Mouse (Mus musculus) spleen, postnatal 14 days (tissue): Measurements from ENCODE around the gene Ttll13.
A peak's percentile ranks its signal among the peaks of the same experiment; 100 is the strongest.

Experiments
- DNase-seq, 2 experiments: peaks; one replicate each; pipeline ENCODE4 v3.0.0; 2021 to 2022; ENCODE audit warnings: low spot score in 2 of 2

The Ttll13 gene

DNA sequence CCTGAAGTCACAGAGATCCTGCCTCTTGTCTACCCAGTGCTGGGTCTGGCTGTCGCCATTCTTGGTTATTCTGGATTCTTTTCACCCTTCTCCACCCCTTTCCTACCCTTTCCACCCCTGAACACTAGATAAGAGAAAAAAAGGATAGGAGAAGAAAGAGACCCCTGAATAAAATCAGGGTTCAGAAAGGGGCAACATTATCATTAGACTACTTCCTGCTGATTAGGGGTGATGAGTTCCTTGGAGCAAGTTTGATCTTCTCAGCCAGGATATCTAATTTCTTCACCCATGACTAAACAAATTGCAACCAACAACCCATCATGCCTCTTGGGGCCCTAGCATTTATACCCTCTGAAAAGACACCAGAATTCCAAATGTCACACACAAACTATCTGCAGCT, 21.6 kb downstream of the Ttll13 start:
- DNase-seq, result no peak

DNA sequence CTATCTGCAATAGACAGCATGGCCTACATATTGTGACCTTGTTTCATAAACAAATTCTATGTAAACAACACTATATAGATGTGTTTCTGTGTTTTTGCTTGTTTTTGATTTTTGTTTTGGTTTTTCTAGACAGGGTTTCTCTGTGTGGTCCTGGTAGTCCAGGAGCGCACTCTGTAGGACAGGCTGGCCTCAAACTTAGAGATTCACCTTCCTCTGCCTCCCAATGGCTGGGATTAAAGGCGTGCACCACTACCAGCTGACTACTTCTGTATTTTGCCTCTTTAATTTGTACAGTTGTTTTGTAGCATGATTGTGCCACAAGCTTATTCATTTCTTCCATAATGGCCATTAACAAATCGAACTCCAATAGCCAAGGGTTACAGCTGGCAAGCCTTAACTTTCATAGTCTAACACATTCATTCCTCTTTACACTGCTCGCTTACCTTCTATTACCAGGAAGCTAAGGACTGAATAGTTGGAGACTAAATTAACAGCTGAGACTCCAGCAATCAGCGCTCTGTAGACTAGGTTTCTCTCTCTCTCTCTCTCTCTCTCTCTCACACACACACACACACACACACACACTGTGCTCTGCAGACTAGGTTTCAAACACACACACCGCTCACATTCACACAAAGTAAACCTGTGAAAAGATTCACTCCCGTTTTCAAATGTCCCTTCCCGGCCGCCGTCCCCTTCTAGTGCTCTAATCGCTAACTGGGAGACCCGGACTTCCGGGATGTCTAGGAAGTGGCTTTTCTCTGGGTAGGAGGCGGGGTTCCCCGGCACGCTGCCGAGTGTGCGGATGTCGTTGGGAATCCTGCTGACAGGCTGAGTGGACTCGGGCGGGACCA, 22.9 kb downstream of the Ttll13 start, which contains the start of gene Vps33b:
Gene Vps33b, plus strand, starts transcription at position 753 of the 854 bp plus-strand sequence.
- peak; percentile 90 for DNase-seq

DNA sequence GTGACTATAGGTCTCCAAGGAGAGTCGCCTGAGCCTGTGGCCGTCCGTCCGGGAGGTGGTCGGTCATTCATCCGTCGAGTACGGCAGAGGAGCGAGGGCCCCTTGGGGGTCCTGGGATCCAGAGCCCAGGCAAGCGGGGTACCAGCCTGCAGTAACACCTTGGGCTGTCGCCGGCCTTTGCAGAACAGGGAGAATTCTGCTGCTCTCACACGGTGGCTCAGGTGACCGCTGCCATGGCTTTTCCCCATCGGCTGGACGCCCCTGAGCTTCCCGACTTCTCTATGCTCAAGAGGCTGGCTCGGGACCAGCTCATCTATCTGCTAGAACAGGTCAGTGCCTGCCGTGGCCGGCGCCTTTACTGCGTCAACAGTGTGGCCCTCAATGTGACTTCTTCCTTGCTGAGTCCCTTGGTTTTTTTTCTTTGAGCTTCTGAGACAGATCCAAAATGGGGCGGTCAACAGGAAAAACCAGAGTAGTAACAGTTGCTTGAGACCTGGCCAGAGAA, 23.6 kb downstream of the Ttll13 start:
- no peak for DNase-seq

DNA sequence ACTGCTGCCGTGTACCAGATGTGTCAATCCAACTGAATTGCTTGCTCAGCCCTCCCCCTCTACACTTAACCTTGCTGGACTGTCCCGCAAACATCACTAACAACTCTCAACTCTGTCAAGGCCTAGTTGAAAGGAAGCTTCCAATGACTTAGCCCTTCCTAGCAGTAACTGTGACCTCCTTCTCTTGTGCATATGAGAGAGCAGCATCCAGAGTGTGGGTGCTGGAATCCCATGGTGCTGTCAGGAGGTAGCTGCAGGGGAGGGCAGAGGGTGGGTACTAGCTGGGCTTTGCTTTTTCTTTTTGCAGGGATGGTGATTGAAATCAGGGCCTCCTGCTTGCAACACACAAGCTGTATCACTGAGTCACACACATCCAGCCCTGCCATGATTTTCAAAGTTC, 27.3 kb downstream of the Ttll13 start:
- DNase-seq, result no peak

DNA sequence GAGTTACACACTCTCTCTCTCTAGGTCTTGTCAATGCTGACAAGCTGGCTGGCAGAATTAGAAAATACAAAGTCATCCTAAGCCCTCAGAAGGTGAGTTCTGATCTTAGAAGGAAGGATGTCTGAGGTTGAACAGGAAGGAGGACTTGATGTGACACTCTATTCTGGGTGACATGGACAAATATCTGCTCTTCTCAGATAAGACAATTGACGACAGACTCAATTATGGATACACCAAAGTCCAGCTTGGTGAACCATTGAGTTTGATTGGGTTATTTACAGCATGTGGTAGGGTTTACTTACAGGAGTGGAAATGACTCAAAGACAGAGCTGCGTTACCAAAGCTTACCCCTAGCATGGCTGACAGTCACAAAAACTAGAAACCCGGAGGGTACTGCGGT, 30.2 kb downstream of the Ttll13 start:
- no peak for DNase-seq

DNA sequence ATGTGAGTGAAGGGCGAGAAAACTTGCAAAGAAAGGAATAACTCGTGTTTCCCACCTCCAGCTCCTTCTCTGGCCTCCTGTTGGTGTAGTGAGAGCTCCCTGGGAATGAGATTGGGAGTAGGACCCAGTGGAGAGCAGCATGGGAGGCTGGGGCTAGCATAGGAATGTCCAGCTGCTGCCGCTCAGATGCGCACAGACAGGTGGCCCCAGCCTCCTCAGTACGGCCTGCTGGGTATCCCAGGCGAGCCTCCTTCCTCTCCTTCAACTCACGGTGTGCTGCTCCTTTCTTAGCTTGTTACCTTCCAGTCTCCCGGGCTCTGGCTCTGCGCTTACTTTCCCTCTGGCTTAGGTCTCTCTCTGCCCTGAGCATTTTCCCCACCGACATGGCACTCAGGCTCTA, 33.9 kb downstream of the Ttll13 start:
- DNase-seq, result no peak

DNA sequence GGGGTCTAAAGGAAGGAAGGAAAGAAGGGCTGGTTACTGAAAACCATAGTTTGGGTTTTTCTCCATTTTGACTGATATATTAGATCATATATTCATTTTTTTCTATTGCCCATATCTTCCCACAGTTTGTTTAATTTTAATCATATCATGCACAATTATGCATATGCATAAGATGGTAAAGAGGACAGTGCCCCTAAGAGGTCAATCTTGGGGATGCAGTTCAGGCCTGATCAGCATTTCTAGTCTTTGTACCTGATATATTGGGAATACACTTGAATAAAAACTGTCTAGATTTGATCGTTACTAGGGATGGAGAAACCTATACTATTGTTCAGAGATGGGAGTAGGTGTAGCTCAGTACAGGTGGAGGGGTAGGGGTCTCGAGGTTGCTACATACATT, 34.8 kb downstream of the Ttll13 start:
- no peak for DNase-seq

DNA sequence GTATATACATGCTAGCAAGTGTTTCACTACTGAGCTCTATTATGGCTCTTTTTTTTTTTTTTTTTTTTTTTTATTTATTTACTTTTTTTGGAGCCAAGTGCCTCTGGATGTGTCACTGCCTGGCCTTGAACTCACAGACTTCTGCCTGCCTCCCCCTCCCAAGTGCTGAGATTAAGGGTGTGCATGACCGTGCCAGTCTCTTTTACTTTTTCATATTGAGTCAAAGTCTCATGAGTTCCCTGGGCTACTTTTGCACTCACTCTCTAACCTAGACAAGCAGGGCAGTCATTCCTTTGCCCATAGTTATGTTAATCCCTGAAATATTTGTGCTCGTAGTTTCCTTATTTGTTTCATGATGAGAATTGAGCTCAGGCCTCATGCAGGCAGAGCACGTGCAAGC, 35.5 kb downstream of the Ttll13 start:
- no peak for DNase-seq

DNA sequence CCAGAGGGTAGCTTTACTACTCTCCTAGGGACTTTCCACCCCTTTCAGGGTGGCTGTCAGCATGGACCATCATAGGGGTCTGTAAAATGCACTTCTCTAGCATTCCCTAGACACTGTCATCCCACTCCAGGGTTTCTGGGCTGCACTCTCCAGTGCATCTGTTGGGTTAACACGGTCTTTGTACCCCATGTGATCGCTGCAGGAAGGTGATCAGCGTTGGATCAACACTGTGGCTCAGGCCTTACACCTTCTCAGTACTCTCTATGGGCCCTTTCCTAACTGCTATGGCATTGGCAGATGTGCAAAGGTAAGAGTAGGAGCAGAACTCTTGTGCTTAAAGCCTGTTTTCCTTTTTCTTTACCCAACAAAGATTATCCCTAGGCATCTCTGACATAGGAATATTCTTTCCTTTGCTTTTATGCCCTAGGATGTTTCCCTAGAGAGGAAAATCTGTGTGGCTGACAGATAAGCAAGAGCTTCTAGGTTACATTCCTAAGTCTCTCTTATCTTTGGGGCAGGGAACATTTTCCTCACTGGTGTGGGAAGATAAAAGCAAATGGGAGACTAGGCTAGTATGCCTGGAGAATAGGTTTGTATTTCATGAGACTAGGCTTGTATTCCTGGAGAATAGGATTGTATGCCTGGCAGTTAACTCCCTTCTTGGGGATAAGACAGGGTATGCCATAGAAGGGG, 37.2 kb downstream of the Ttll13 start:
- DNase-seq, result no peak

DNA sequence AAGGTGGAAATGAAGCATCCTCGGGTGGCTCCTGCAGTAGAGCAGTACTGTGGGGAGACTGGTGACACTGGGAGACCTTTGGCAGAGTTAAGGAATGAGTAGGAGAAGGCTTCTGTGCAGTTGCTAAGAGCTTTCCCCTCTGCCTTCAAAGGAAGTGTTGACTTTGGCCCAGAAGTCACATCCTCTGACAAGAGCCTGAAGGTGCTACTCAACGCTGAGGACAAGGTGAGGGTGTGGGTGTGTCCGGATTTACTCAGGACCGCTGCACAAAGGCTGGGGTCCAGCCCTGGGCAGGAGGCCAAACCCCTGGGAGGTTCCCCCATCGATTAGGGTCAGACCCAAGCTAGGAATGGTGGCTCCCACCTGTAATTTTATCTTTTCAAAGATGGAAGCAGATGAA, 38.2 kb downstream of the Ttll13 start:
- DNase-seq, result no peak

DNA sequence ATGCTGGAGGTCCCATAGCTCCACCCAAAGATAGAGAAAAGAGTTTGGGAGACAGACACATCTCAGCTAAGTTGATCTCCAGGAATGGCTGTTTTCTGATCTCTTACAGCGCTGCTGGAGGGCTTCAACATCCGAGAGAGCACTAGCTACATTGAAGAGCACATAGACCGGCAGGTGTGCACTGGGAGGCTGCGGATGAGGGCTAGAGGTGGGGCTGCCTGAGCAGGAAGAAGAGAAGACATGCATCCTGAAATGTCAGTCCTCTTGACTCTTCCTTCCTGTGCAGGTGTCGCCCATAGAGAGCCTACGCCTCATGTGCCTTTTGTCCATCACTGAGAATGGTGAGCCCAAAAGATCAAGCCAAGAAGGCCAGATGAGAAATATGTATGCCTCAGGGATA, 39.5 kb downstream of the Ttll13 start:
- no peak for DNase-seq

DNA sequence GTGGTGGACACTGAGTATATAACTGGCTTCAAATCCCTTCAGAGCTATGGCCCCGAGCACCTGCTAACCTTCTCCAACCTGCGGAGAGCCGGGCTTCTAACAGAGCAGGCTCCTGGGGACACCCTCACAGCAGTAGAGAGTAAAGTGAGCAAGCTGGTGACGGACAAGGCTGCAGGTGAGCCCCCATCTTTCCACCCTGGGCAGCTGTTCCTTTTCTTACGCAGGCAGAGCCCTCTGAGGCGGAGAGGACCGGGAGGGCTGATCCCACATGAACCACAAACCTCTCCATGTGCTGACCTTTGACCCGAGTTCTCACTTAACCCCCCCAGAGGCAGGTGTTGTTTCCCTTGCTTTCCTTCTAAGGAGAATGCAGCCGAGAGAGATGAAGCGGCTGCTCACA, 41.6 kb downstream of the Ttll13 start:
- no peak for DNase-seq

DNA sequence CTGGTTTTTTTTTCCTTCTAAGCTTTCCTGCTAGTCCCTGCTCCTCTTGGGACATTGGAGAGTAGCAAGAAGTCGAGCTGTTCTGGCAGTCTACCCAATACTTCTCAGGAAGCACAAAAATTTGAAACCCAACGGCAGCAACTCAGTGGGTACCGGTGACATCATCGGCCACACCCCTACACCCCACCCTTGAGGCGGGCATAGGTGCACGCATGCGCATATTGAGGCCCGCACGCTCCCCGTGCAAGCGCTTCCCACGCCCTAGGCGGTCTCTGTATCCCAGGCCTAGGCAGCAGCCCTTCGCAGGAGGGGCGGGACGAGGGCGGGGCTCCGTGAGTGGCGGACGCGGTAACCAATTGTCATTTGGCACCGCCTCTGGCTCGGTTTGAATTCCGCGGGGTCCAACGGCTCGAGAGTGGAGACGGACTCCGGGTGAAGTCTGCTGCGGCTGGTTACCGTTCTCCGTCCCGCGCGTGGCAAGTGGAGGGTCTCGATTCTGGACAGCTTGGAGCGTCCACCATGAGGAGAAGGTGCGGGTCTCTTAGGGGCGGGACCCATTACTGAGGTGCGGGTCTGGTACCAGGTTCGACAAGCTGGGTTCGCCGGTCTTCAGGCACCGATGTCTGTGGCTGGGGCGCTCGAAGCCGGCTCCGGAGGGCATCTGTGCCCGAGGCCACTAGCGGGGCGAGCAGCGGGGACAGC, 48.0 kb downstream of the Ttll13 start, which contains the start of gene Prc1:
Gene Prc1, plus strand, starts transcription at position 389 of the 702 bp plus-strand sequence.
- peak; percentile 98 to 99 for DNase-seq

DNA sequence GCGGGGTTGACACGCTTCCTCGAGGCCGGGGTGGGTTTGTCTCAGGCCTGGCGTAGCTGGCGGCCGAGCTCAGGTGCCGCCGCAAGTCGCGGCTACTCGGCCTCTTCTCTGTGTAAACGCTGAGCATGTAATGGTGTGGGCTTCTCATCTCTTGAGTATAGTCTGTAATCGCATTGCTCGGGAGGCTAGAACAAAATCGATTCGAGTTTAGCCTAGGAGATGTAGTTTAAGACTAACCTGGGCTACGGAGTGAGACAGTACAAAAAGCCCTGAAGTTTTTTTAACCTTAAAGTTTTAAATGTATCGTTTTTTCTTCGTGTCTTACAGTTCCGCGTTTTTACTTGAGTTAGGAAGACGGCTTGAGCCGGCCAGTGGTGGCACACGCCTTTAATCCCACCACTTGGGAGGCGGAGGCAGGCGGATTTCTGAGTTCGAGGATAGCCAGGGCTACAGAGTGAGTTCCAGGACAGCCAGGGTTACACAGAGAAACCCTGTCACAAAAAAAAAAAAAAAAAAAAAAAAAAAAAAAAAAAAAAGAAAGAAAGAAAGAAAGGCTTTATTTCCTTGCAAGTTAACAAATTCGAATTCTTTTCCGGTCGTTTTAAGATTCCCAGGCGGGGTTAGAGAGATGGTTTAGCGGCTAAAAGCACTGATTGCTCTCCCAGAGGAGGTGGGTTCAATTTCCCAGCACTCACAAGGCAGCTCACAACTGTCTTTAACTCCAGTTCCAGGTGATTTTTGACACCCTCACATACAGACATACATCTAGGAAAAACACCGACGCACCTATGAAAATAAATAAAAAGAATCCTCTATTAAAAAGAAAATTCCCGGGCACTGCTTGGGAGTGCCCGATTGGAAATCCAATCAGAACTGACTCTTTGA, 48.8 kb downstream of the Ttll13 start:
- no peak for DNase-seq

DNA sequence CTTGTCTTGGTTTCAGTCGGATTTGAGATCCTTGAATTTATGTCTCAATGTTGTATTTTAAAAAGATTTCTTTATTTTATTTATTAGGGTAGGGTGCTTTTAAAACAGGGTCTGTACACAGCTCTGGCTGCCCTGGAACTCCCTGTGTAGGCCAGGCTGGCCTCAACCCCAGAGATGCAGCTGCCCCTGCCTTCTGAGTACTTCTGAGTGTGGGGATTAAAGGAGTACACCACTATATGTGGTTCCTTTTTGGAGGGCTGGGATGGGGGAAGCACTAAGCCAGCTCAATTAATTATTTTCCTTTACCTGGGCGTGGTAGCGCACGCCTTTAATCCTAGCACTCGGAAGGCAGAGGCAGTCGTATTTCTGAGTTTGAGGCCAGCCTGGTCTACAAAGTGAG, 50.3 kb downstream of the Ttll13 start:
- DNase-seq, result no peak

DNA sequence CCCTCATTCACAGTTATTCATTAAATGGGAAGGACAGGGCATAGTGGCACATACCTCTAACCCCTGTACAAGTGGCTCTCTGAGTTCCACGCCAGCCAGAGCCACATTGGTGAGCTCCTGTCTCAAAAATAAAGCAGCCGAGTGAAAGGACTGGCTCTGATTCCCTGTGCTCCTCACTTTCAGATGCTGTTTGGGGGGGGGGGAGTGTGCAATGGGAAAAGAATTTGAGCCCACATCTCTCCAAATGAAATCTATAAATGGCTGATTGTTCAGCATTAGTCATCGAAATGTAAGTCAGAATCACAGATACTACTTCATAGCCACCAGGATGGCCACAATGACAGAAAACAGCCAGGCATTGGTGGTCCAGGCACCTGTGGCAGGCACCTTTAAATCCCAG, 50.9 kb downstream of the Ttll13 start:
- DNase-seq, result no peak

DNA sequence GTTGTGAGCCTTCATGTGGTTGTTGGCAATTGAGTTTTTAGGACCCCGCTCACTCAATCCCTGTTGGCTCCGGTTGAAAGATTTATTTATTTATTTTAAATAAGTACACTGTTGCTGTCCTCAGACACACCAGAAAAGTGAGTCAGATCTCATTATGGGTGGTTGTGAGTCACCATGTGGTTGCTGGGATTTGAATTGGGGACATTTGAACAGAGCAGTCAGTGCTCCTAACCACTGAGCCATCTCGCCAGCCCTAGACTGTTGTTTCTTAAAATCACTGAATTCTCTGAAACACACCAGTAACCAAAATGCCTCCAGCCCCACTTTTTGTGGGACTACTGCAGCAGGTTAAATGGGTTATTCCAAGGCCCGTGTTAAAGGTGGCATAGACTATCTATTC, 52.6 kb downstream of the Ttll13 start:
- no peak for DNase-seq

DNA sequence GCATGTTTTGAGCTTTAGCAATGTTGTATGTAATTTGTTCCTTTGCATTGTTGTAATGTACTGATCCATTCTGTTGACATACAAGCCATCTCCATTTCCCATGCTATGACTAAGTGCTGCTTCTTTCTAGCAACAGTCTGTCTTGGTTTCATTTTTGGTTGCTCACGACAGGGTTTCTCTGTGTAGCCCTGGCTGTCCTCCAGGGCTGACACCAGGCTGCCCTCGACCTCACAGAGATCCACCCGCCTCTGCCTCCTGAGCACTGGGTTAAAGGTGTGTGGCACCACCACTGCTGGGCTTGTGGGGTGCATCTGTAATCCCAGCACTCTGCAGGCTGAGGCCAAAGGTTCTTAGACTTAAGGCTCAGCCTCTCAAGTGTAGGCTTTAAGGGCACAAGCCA, 53.4 kb downstream of the Ttll13 start:
- no peak for DNase-seq

DNA sequence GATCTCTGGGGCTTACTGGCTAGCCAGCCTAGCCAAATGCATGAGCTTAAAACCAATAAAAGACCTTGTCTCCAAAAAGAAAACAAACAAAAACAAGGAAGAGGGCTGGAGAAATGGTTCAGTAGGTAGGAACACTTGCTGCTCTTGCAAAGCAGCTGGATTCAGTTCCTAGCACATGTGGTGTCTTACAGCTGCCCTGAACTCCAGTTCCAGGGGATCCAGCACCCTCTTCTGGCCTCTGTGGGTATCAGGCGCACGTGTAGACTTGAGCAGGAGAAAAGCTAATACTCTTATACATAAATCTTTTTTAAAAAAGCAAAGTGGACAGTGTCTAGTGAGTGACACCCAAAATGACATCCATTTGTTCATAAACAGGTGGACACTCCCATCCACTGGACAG, 55.3 kb downstream of the Ttll13 start:
- no peak for DNase-seq

DNA sequence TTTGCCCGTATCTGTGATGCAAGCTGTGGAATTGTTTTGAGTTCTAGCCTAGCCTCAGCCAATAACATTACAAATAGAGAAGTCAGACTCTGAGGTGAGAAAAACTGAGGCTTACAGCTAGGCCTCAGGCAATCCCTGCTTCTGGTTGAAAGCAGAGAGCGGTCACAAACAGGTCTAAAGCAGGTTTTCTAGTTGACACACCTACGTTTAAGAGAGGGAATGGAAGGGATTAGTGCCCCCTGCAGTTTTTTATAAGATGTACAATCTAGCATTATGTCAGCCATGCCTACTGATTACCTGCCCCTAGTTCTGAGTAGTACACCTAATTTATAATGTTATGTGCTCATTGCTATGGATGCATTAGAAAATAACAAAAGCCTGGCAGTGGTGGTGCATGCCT, 61.6 kb downstream of the Ttll13 start:
- DNase-seq, result no peak
